Mouse (Mus musculus) layer of hippocampus, adult 9-11 months (tissue): ENCODE measurements around the gene Prdm2.

Source experiments
- DNase-seq: peaks from one replicate; pipeline ENCODE4 v3.0.0; 2022

Gene Prdm2

DNA sequence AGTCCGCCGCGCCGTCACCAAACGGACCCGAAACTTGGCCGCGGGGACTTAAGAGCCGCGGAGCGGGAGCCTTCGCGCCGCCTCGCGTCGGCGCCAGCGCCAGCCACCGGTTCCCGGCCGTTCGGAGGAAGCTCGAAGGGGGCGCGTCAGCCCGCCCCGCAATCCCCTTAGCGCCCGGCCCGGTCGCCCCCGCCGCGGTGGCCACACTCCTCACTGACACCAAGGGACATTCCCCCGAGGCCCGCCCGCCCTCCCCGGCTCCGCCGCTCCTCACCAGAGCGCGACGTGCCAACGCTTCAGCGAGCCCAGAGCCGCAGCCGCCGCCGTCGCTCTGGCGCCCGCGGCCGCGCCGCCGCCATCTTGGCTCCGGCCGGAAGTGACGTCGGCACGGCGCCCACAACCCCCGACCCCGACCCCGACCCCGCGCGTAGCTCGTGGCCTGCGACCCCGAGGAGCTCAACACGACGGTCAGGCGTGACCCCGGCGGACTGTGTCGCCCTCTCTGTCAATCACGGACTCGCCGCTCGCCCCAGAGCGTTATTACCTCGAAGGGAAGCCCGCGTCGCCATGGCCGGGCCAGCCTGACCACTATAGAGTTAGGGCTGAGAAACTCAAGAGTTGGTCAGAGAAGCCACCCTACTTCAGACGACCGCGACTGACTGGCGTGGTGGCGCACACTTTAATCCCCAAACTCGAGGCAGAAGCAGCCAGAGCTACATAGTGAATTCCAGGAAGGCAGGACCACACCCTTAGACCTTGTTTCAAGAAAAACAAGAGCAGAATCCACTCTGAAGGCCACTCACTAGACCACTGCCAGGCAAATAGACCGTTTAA is at the start of gene Prdm2:
Prdm2 (minus strand) TSS at position 655 of the 834 bp plus-strand sequence.
- DNase-seq = peak; percentile 40

DNA sequence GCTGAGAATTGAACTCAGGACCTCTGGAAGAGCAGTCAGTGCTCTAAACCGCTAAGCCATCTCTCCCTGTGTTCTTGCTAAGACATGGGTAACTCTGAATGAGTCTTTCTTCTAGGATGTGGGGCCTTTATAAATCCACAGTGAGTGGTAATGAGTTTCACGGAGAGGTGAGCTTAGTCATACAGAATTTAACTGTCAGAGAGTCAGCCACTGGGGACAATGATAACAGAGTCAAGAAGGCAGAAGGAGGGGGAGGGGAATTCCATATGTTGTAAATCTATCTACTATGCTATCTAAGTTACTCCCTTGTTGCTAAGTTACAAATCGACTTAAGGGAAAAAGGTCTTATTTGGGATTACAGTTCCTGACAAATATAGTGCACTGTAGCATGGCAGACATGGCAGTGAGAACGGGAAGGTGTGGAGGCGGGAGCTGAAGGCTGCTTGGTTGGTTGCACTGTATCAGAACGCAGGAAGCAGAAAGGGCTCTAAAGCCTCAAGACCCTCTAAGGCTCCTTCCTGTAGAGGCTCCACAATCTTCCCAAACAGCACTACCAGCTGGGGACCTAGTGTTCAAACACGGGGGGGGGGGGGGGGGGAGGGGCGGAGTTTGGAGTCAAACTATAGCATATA is 47.0 kb upstream of the Prdm2 start:
- DNase-seq = no peak

DNA sequence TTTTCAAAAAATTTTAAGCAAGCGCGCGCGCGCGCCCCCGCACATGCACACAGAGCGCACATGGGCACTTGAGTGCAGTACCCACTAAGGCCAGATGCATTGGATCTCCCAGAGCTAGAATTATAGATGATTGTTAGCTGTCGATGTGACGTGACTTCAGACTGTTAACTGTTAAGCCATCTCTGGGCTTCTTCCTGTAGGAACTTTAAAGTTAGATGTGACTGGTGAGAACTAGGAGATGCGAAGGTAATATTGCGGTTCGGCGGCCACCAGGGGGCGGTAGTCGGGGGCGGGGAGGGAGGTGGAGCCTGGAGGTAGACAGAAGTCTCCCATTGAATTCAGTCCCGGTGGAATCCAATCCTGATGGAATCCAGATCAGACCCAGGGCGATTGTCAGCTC is 45.7 kb upstream of the Prdm2 start:
- no peak for DNase-seq

DNA sequence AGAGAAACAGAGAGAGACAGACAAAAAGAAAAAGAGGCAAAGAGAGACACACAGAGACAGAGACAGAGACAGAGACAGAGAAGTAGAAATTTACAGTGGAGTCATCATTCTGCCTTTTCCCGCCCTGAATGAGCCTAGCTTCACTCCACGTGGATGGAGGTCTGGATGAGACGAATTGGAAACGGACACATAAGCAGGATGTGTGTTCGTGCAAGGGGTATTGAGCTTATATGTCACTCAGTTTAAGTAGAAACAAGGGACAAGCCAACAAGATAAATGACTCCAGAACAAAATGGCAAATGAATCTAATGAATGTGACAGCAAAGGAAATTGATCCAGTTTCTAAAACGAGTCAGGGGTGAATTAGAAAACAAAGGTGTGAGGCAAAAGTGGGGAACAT is 45.2 kb upstream of the Prdm2 start:
- DNase-seq = no peak

DNA sequence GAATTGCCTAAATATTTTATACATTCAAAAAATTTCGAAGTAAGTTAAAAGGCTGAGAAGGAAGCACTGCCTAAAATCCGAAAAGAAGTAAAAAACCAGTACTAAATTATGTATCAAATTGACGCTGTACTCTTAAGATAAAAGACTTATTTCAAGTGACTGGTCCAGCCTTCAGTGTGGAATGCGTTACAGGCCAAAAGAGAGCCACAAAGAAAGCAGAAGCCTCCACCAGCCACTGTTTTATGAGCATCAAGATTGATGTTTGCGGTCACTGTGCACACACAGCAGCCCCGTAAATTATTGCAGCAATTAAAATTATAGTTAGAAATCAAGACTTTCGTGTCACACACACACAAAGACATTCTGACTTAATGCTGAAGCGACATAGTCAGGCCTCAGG is 42.7 kb upstream of the Prdm2 start:
- no peak for DNase-seq

DNA sequence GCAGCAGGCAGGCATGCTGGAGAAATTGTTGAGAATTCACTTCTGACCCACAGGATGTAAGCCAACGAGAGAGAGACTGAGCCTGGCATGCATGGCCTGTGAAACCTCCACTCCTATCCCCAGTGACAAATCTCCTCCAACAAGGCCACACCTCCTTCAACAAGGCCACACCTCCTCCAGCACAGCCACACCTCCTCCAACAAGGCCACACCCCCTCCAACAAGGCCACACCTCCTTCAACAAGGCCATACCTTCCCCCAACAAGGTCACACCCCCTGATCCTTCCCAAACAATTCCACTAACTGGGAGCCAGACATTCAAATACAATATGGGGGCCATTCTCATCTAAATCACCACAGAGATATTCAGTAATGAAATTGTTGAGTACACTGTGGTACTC is 40.6 kb upstream of the Prdm2 start:
- DNase-seq = no peak

DNA sequence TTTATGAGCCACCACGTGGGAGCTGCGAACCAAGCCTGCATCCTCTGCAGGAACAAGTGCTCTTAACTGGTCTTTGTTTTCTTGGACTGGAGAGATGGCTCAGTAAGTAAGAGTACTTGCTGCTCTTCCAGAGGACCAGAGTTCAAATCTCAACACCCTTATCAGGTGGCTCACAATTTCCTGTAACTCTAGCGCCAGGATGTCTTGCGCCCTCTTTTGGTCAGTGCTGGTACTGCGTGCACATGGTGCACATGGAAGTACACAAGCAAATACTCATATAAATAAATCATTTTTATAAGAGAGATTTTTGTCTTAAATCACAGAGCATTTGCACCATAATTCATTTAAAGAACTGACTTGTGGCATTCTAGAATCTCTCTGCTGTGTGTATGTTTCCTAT is 35.3 kb upstream of the Prdm2 start:
- DNase-seq = no peak

DNA sequence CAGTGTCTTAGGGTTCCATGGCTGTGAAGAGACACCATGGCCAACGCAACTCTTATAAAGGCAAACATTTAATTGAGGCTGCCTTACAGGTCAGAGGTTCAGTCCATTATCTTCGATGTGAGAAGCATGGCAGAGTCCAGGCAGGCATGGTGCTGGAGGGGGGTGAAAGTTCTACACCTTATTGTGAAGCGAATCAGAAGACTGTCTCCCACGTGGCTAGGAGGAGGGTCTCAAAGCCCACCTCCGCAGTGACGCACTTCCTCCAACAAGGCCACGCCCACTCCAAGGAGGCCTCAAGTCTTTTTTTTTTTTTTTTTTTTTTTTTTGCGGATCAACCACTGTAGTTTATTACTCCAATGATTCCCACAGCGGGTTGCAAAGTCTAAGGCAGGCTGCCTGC is 28.5 kb upstream of the Prdm2 start:
- no peak for DNase-seq

DNA sequence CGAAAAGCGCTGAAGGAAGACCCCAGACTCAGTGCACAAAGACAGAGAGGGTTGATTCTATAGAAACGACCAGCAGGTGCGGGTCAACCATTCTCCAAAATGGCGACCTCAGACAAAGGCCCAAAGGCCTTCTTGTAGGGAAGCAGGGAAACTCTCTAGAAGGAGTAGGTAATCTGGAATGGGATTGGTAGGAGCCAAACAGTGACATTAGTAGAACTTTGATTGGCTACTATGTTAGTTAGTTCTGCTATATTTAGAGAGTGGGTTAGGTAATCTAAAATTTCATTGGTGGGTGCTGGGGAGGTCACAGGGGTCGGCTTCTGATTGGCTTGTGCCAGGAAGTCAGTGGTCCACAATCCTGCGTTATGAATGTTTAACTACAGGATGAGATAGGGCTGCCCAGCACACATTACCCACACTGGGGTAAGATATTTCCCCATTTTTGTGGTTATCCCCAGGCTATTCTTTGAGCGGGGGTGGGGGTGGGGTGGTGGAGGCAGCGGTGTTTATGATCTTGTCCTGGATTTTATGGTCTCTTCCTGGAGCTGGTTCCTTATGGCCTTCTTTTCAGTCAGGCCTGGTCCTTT is 26.9 kb upstream of the Prdm2 start:
- DNase-seq = no peak

DNA sequence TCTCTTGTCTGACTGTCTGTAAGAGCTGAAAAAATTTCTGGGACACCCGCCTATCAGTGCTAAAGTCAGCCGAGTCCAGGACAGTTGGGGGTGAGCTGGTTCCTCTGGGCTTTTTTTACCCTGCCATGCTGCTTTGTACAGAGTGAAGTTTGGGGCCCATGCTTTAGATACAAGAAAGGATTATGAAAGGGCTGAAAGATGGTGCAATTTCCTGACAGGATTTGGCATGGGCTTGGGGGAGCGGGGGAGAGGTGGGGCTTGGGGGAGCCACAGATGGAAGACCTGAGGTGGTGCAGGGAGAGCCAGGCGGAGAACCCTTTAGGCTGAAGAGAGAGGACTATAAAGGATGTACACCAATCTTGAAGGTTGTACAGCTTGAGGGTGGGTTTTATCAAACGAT is 26.3 kb upstream of the Prdm2 start:
- no peak for DNase-seq

DNA sequence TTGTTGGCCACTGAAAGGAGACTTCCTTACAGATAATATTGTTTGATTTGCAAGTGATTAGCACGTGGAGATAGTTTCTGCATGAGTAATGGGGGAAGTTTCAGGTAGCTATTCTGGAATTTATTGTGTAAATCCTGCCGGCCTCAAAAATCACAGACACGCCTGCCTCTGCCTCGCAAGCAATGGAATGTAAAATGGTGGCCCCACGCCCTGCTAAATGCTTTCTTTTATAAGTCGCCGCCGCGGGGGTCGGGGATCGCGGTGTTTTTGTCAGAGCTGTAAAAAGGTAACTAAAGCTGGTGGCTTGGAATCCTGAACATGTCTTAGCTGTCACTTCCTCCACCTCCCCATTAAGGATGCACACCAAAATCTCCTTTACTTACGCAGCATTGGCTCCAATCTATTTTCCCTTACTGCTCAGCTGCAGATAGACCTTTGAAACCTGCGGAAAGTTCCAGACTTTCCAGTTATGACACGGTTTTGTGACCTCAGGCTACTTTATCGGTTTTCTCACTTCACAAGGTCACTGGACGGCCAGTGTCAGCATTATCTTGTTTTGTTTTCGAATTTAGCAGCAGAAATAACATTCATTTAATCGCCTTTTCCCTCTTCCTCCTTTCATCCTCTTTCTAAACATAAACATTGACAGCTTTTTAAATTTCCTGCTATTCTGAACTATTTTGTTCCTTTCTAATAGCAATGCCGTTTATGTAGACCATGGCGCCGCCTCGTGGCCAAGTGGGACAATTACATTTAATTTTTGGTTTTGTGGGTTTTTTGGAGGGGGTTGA is 25.6 kb upstream of the Prdm2 start:
- DNase-seq = no peak

DNA sequence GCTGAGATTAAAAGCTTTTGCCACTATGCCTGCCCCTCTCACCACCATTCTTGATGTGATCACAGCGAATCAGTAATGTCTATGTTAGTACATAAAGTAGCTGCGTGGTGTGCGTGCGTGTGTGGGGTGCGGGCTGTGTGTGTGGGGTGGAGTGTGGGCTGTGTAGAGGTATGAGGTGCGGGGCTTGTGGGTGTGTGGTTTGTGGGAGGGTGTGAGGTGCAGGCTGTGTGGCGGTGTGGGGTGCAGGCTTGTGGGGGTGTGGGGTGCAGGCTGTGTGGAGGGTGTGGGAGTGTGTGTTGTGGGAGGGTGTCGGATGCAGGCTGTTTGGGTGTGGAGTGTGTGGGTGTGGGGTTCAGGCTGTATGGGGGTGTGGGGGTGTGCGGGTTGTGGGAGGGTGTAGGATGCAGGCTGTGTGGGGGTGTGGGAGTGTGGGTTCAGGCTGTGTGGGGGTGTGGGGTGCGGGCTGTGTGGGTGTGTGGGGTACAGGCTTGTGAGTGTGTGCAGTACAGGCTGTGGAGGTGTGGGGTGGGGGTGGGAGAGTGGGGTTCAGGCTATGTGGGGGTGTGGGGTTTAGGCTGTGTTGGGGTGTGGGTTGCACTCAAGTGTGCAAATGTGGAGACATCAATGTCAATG is 19.1 kb upstream of the Prdm2 start:
- DNase-seq = no peak

DNA sequence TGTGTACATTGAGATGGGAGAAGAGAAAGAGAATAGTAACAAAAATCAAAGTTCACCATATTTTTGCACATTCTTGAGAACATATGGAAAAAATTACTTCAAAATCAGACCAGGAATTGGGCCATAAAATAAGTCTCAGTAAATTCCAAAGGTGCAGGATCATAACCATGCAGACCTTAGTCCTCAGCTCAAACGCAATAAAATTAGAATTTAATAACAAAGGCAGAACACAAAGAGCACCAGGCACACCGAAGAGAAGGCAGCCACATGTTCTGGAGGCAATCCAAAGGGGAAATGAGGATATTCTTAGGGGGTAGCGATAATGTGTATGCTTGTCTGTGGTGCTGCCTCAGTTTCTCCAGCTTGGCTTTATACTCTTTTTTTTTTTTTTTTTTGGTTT is 18.3 kb upstream of the Prdm2 start:
- no peak for DNase-seq

DNA sequence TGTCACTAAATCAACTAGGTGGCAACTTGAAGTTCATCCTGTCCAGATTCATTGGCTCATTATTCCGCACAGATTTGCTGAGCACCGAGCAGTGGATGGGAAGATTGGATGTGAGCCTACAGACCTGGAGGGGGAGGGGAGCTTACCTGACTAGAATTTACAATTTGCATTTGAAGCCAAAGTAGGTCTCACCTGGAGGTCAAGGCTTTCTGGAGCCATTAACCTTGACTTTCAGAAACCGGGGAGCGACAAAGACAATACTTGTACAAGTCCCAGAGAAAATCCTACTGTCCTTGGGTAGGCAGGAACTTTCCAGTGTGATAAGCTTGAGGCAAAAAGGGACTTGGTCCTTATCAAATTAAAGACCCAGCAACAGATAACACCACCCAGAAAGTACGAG is 15.2 kb upstream of the Prdm2 start:
- no peak for DNase-seq

DNA sequence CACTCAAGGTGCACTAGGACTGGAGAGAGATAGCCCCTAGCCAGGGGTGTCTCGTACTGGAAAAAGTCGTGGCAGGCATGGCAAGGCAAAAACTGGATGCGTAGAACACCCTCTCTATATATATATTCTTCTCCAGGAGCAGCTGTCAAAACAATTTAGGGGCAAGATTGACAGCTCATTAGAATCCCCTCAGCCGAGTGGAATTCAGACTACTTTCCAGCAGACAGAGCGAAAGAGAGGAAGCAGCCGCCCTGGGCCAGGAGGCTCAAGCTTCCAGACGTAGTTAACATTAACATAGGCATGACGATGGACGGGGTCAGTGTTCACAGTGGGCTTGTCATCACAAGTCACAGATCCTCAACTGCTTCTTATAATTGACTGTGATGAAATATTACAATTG is 13.1 kb upstream of the Prdm2 start:
- DNase-seq = no peak

DNA sequence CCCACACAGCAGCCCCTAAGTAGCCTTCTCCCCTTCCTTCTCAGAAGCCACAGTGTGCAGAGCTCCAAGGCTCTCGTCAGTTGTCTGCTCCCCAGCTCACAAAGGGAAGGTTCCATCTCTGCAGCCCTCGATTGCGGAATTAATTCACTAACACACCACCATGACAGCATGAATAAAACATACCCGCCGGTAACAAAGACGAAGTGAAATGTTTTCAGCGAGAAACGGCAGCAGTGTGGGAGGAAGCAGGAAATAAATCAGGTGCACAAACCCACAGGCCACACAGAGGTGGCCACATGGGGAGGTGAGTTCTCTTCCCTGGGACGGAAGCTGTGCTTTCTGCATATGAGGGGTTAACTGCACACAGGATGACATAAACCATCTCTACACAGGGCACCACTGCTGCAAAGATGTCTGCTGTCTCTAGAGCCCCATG is 6.5 kb upstream of the Prdm2 start:
- no peak for DNase-seq

DNA sequence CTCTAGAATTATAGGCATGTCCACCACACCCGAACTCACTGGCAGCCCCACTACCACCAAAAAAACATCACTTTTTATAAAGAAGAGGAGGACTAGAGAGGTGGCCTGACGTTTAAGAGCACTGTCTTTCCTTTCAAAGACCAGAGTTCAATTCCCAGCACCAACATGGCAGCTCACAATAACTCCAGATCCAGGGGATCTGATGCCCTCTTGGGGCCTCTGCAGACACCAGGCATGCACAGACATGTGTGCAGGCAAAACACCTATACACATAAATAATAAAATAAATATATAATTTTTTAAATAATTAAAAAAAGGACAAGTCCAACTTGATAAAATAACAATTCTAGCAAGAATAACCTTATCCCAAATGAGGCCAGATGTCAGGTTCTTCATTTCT is 6.1 kb upstream of the Prdm2 start:
- no peak for DNase-seq

DNA sequence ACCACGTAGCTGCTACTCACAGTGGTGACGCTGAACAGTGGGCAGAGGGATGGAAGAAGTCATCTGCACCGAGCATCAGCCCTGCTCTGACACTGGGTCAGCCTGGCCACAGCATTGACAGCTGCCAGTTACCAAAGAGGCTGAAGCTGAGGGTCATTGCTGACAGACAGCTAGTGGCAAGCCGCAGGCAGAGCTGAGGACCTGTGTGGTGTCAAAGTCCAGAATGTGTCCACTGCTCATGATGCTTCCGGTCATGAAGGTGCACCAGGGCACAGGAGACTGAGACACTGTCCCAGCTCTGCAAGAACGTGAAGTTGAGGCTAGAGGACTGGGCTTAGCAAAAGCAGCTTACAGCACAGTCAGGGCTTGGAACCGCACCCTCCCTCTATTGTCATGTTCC is 4.4 kb upstream of the Prdm2 start:
- DNase-seq = no peak

DNA sequence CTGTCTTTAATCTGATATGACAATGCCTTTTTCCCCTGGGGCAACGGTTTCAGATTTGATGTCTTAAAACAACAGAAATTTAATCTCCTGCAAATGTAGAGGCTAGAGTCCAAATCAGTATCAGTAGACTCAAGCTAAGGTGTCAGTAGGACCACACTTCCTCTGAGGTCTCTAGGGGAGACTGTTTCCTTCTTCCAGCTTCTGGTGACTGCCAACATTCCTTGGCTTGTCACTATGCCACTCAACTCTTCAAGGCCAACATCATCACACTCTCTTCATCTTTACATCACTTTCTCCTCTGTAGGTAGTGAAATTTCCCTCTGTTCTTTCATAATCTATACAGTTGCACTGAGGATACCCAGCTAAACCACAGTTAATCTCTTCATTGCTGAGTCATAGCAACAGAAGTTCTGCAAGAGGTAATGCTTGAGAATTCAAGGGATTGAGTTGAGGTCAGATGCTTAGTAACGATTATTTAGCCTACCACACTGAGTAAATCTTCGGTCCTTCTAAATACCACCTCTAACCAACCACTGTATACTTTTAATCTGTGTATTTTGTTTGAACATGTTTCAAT is 1.5 kb upstream of the Prdm2 start:
- no peak for DNase-seq

DNA sequence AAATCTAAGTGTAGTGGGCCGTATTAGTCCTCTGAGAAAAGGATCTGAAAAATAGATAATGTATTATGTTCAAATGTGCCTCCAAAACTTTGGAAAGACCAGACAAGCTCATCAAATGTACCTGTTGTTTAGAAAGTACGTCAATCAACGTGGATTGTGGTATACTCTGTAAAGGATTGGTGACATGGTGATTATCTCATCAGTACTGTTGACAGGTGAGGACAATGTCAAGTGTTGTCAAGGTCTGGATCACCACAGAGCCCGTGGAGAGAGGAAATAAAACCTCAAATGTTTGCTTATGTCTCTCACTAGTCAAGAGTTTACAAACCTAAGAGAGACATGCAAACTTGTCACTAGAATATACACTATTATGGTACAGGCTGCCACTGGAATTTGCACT is 776 bp upstream of the Prdm2 start:
- no peak for DNase-seq

DNA sequence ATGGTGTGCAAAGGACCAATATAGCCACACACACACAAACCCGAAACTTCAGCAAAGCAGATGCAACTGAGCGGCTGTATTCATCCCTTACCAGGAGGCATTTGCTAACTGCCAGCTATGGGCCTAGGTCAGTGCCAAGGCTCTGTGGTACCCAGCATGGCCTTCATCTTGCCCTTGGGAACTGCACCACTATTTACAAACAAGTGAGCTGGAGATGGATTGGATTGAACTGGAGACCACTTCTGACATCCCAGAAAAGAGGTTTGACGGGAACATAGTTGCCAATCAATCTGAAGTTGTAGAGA is 332 bp upstream of the Prdm2 start:
- DNase-seq = no peak

DNA sequence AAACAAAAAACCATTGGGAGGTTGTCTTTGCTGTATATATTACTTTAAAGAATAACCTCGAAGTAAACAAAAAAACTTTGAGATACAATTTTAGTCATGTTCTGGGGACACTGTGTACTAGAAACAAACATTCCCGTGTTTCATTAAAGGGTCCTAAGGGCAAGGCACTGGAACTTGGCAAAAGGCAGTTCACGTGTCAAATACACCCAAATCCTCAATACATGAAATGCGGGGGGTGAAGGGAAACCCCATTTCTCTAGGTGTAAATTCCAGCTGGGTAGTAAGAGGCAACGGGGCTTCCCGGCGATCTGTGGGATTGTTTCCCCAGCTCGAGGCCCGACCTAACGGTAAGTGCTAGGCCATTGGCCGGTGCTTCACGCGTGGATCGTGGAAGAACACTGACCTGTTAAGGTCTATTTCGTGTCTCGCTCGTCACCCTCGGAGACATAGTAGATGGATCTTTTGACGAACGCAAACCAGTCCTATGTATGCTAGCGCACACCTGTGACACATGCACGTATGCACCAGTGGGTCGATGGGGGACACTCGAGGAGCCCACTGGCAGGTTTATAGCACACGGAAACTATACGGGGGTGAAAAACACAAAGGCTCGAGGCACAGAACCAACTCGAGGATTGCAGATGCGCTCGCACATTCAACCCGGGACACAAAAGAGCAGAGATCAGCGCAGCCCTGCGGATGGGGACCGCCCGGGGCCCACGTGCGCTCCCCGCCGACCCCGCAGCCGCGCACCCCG is 1.0 kb downstream of the Prdm2 start:
- DNase-seq = peak; percentile 11
